Mouse (Mus musculus): ENCODE measurements around the gene Proz. TPM values are rescaled to one million over a fixed set of nuclear protein-coding genes. Genes with fewer than 3 reads are reported as not detected.

Proz gene
- polyA plus RNA-seq, 1 experiment from 2014 or later: 1.9 TPM

DNA sequence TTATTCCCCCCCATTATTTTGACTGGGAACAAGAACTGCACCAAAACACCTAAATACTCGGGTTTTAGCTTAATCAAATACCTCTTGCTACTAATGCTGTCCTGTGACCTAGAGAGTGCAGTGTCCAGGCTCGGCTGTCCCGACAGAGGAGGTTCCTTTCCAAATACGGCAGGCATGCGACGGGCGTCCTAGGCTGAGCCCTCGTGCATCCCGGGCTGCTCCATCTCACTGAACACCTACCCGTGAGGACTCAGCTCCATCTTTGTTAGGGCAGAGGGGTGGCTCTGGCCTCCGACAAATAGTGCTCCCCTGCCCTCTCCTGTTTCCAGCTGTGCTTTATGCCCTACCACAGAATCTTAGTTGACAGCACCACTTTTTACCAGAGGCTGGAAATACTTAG is 51.2 kb downstream of the Proz start:
- no peak overlapping the region; the same call in 1 of the 2 replicates for H3K27ac ChIP-seq
- no peaks in the 10 kb centered on the region for H3K27me3 ChIP-seq (ENCODE audit: insufficient read depth, poor library complexity, severe bottlenecking)
- peaks cover 32% of the 10 kb centered on the region for H3K36me3 ChIP-seq
- H3K4me1 ChIP-seq: peaks cover 44% of the 10 kb centered on the region
- no peak for DNase-seq (ENCODE audit: low spot score)
- H3K9me3 ChIP-seq: no peaks in the 10 kb centered on the region
- 65% methylated on average over 11 of the region's 11 CpGs for WGBS
- H3K4me3 ChIP-seq: no peak overlapping the region

DNA sequence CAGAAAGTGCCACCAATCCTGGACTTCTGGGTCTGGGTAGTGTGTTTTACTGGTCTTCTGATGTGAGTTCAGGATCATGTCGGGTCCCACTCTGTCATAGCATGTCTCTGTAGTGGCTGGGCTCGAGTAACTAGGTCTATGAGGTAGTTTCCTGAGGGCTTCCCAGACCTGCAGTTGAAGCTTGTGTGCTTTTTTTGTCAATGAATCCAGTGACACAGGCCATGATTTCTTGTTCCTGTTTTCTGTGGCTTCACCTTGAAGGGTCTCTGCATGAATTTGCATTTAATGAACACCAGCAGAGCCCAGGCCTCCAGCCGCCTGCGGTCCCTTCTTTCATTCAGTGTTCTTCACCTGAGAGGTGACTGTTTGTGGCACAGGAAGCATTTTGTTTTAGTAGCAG is 52.5 kb downstream of the Proz start:
- no peaks in the 10 kb centered on the region for H3K27me3 ChIP-seq (ENCODE audit: insufficient read depth, poor library complexity, severe bottlenecking)
- H3K9me3 ChIP-seq: no peaks in the 10 kb centered on the region
- peaks cover 32% of the 10 kb centered on the region for H3K4me1 ChIP-seq
- H3K27ac ChIP-seq: no peak overlapping the region; the same call in 1 of the 2 replicates
- no peak for DNase-seq (ENCODE audit: low spot score)
- WGBS: 90% methylated on average over 4 of the region's 4 CpGs
- peaks cover 35% of the 10 kb centered on the region for H3K36me3 ChIP-seq
- no peak overlapping the region for H3K4me3 ChIP-seq

DNA sequence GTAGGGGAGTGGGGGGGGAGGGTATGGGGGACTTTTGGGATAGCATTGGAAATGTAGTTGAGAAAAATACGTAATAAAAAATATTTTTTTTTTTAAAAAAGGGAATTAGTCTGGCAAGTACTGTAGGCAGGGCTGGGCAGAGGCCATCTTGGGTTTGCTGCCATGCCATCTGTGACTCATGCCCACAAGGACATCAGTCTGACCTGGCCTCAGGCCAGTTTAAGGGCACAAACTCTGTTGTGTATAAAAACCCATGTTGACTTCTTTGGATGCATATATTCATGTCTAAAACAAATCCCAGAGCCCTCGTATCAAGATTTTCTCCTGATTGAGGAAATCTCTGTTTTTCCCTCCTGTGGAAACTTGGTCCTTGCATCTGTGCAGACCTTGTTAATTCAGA is 56.4 kb downstream of the Proz start:
- no peak for DNase-seq (ENCODE audit: low spot score)
- WGBS: 91% methylated on average over 2 of the region's 2 CpGs
- no peaks in the 10 kb centered on the region for H3K27me3 ChIP-seq (ENCODE audit: insufficient read depth, poor library complexity, severe bottlenecking)
- H3K4me3 ChIP-seq: no peak overlapping the region
- no peak overlapping the region for H3K27ac ChIP-seq
- H3K9me3 ChIP-seq: no peaks in the 10 kb centered on the region
- H3K36me3 ChIP-seq: peaks cover 54% of the 10 kb centered on the region
- peaks cover 22% of the 10 kb centered on the region; the same call in 1 of the 2 replicates for H3K4me1 ChIP-seq

DNA sequence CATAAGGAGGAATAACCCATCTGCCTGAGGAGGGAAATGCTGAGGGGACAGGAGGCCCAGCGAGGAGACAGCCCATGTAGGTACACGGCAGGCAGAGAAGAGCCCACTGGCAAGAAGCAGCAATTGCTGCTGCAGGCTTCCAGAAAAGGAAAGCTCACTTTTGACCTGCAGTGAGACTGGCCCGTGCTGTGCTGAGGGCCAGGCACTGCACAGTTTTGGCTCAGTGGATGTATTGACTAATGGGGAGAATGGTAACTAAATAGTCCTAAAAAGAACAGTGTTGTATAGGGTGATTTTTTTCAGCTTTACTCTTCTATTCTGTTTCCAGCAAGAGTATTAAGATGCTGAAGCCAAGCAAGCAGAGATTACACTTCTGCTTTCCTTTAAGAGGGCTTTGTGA is 57.8 kb downstream of the Proz start:
- WGBS: 77% methylated on average over 3 of the region's 3 CpGs
- H3K36me3 ChIP-seq: peaks cover 61% of the 10 kb centered on the region

DNA sequence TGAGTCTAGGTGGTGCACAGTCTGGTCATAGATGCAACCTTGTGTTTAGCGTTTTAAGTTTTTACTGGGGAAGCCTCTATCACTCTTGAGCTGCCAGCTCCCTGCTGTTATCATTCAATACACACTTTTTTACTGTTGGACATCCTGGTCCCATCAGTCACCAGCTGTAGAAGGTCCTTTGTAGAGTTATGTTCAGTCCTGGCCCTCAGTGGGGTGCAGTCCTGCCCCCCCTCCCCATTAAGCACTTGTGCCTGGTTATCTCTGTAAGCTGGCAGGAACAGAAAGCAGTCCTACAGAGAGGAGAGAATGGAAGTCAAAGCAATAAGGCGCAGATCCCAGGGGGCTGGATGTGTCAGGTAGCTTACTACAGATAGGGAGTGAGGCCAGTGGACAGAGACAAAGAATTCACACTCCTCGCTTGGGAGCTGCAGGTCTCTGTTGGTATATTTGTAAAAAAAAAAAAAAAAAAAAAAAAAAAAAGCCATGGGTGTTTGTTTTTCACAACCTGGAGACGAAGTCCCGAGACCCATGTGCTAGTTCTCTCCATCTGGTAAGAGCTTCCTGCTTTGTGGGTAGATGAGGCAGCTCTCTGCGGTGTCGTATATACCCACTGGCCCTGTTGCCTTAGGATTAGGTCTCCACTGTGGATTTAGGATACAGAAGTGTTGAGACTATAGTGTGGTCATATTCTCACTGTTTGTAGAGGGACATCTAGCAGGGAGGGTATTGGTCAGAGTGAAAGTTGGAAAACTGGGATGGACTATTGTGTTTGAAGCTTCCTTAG is 60.4 kb downstream of the Proz start:
- WGBS: 62% methylated on average over 7 of the region's 7 CpGs
- Histone ChIP-seq H3K27me3 (ENCODE audit: insufficient read depth, poor library complexity, severe bottlenecking) (no peaks in the 10 kb centered on the region), H3K4me3 (no peak overlapping the region), H3K9me3 (no peaks in the 10 kb centered on the region), H3K36me3 (peaks cover 70% of the 10 kb centered on the region), H3K4me1 (peaks cover 32% of the 10 kb centered on the region), H3K27ac (peak overlapping the region; percentile 36; the same call in 1 of the 2 replicates)
- peak; percentile 79 for DNase-seq (ENCODE audit: low spot score)

More for the DNA sequence above, 57.8 kb downstream of the Proz start:
- no peak for DNase-seq (ENCODE audit: low spot score)
- no peak overlapping the region for H3K27ac ChIP-seq
- no peaks in the 10 kb centered on the region for H3K27me3 ChIP-seq (ENCODE audit: insufficient read depth, poor library complexity, severe bottlenecking)
- H3K9me3 ChIP-seq: no peaks in the 10 kb centered on the region
- no peak overlapping the region for H3K4me3 ChIP-seq
- peaks cover 32% of the 10 kb centered on the region for H3K4me1 ChIP-seq

DNA sequence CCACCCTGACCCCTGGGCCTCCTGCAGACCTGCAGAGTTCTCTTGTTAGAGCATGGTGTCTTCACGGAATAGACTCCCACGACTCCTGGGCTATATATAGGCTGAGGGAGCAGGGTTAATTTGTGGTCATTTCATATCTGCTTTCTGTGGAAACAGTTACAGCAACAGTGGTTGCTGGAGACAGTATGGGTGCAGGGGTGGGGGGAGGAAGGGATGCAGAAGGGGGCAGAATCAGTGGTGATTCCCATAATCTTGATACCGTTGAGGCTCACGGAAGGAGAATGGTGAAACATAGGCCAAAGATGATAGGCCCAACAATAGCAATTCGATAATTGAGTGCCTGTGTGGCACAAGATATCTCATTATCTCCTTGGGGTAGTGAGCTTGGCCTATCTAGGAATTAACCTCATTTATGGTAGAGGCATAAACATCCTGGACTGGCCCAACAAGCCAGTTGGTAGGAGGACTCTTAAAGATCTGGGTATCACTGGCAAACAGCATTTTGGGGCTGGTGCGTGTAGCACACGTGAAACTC is 62.2 kb downstream of the Proz start:
- DNase-seq (ENCODE audit: low spot score): no peak
- Histone ChIP-seq H3K36me3 (peaks cover 81% of the 10 kb centered on the region), H3K27ac (no peak overlapping the region), H3K27me3 (ENCODE audit: insufficient read depth, poor library complexity, severe bottlenecking) (no peaks in the 10 kb centered on the region), H3K4me3 (no peak overlapping the region), H3K4me1 (peaks cover 32% of the 10 kb centered on the region), H3K9me3 (no peaks in the 10 kb centered on the region)
- WGBS: 70% methylated on average over 7 of the region's 7 CpGs

DNA sequence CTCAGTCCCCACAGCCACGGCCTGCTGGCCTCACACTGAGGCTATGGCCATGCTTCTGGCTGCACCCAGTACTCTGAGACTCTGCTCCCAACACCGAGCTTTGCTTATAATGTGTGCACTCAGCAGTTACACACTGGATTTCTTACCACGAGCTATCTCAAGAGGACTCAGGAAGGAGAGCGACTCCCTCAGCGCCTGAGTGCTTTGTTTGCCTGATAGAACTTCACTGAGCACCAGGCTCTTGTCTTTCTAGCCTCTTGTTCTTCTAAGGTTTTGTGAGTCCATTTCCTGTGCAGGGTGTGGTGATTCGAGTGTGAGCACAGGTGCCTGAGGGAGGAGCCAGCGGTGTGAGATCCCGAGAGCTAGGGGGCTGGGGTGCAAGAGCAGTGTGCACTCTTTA is 64.2 kb downstream of the Proz start:
- no peak for DNase-seq (ENCODE audit: low spot score)
- peaks cover 20% of the 10 kb centered on the region for H3K4me1 ChIP-seq
- H3K27me3 ChIP-seq (ENCODE audit: insufficient read depth, poor library complexity, severe bottlenecking): no peaks in the 10 kb centered on the region
- H3K9me3 ChIP-seq: no peaks in the 10 kb centered on the region
- no peak overlapping the region for H3K27ac ChIP-seq
- WGBS: 88% methylated on average over 8 of the region's 8 CpGs
- no peak overlapping the region for H3K4me3 ChIP-seq
- H3K36me3 ChIP-seq: peaks cover 81% of the 10 kb centered on the region

Other genes with a start within 250 kb of the Proz start
- gene Mcf2l, start 187.1 kb upstream of the Proz start, polyA plus RNA-seq (2016; fragmentation: Nextera tagmentation; extraction: Ambion mirVana): 8.3 and 9.1 TPM in 2 replicates
- 0.07 and 1.0 TPM in 2 replicates for gene F7, start 34.9 kb upstream of the Proz start, polyA plus RNA-seq (2016; fragmentation: Nextera tagmentation; extraction: Ambion mirVana)
- gene F10, start 23.6 kb upstream of the Proz start, polyA plus RNA-seq (2016; fragmentation: Nextera tagmentation; extraction: Ambion mirVana): 3.4 and 12.1 TPM in 2 replicates
- 33.0 and 39.4 TPM in 2 replicates for gene Pcid2, start 44.5 kb downstream of the Proz start, polyA plus RNA-seq (2016; fragmentation: Nextera tagmentation; extraction: Ambion mirVana)
- gene Cul4a, start 44.7 kb downstream of the Proz start, polyA plus RNA-seq (2016; fragmentation: Nextera tagmentation; extraction: Ambion mirVana): 107 and 124 TPM in 2 replicates
- gene Lamp1, start 98.2 kb downstream of the Proz start, polyA plus RNA-seq (2016; fragmentation: Nextera tagmentation; extraction: Ambion mirVana): 290 and 334 TPM in 2 replicates
- gene Grtp1, start 139.7 kb downstream of the Proz start, polyA plus RNA-seq (2016; fragmentation: Nextera tagmentation; extraction: Ambion mirVana): 30.5 and 34.0 TPM in 2 replicates
- 49.3 and 117 TPM in 2 replicates for gene Adprhl1, start 193.2 kb downstream of the Proz start, polyA plus RNA-seq (2016; fragmentation: Nextera tagmentation; extraction: Ambion mirVana)
- gene Dcun1d2, start 227.2 kb downstream of the Proz start, polyA plus RNA-seq (2016; fragmentation: Nextera tagmentation; extraction: Ambion mirVana): 23.5 and 27.3 TPM in 2 replicates
- 37.5 and 39.6 TPM in 2 replicates for gene Tmco3, start 227.3 kb downstream of the Proz start, polyA plus RNA-seq (2016; fragmentation: Nextera tagmentation; extraction: Ambion mirVana)

Measured in heart, embryonic 10.5 days (tissue).